Mouse (Mus musculus): ENCODE measurements around the gene 2510002D24Rik.
"Not testable (repeated sequence)": the region's sequence is repeated elsewhere in the genome, so short reads cannot be mapped to it uniquely, and the experiment has no call there.

2510002D24Rik gene

GRCm38 (mm10) chr16:18858551-18858950, 22.2 kb downstream of the 2510002D24Rik start:
- peak; percentile 47 to 66 for DNase-seq

GRCm38 (mm10) chr16:18860186-18860585, 23.8 kb downstream of the 2510002D24Rik start:
- peak; percentile 33 to 49 for DNase-seq

GRCm38 (mm10) chr16:18870495-18870894, 34.1 kb downstream of the 2510002D24Rik start:
- not testable (repeated sequence) for DNase-seq

- no peak for DNase-seq
Observed at GRCm38 (mm10) chr16:18876091-18876441, 39.7 kb downstream of the 2510002D24Rik start.

- DNase-seq: peak; percentile 97
Observed at GRCm38 (mm10) chr16:18876442-18877308, 40.3 kb downstream of the 2510002D24Rik start, which contains the start of the genes Mrpl40 and Hira. Gene Mrpl40, minus strand, starts transcription at chr16:18876862. Gene Hira, plus strand, starts transcription at chr16:18877037.

- peak in 1 of 2 experiments; percentile 59 for DNase-seq
Observed at GRCm38 (mm10) chr16:18877386-18878090, 41.2 kb downstream of the 2510002D24Rik start.

- DNase-seq: no peak
Observed at GRCm38 (mm10) chr16:18878091-18878720, 41.8 kb downstream of the 2510002D24Rik start.

- no peak for DNase-seq
Observed at GRCm38 (mm10) chr16:18884044-18884443, 47.7 kb downstream of the 2510002D24Rik start.

Data from cerebellum, postnatal 25 days (tissue).